Mouse (Mus musculus) c-Kit-positive CD71-positive TER-119-negative erythroid progenitor cells, embryonic 14.5 days (primary cell): ENCODE data around the gene Rpl31.

Experiments
- DNase-seq: peaks from one replicate; pipeline ENCODE4 v3.0.0-alpha.2; 2013; ENCODE audit warnings: low read depth

Gene Rpl31

DNA sequence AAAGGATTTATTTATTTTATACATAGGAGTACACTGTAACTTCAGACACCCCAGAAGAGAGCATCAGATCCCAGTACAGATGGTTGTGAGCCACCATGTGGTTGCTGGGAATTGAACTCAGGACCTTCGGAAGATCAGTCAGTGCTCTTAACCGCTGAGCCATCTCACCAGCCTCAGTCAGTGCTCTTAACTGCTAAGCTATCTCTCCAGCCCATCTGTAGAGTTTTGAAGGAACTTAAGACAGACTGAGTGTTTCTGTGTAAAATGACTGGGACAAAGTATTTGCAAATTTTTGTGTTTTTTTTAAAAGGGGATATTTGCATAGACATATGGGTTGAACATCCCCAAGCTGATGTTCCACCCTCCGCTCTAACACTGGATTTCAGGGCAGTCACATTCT is 32.5 kb downstream of the Rpl31 start:
- no peak for DNase-seq

DNA sequence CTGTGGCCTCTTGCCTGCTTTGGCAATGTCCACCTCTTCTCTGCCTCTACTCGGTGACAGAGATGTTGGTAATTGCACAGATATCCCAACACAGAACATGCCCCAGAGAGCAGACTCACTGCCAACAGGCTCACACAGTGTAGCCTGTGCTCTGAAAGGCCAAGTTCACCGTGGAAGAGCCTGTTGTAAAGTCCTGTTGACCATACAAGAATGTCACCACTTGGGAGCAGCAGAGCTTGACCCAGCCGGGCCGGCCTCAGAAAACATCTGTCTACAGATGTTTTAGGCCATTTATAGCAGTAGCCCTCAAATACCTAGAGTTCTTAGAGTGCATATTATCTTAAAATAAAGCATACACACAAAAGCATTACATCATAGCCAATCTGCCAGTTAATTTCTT is 39.5 kb downstream of the Rpl31 start:
- DNase-seq: no peak

DNA sequence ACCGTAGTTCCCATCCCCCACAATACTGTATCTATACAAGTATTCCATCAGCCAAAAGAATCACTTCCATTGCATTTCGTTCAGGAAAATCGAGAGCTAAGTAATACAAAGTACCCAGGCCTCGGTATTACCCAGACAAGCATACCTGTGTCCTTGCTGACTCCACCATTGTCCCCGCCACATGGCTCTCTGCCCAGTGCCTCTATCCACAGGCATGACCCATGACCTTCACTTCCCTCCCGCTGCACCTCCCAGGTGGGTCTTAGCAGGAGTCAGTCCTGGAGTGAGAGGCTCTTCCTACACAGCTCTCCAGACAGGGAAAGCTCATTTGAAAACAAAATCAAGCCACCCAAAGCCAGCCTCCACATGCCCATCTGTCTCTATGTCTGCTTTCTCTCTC is 40.5 kb downstream of the Rpl31 start:
- DNase-seq: no peak

DNA sequence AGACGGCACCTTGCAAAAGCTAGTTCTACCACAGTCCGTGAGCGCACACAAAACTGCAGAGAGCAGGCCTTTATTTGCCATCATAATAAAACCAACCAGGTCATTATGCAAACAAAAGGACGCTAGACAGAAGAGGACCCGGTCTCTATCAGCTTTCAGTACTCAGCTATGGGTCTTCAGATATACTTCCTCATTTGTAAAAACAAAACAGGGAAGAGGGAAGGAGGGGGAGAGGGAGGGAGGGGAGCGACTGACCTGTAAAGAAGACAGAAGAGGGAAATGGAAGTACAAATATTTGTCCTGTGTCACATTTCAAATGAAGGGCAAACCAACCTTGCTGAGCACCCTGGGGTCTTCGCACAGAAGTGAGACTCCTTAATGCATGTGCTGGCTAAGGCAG is 41.0 kb downstream of the Rpl31 start:
- DNase-seq: no peak

DNA sequence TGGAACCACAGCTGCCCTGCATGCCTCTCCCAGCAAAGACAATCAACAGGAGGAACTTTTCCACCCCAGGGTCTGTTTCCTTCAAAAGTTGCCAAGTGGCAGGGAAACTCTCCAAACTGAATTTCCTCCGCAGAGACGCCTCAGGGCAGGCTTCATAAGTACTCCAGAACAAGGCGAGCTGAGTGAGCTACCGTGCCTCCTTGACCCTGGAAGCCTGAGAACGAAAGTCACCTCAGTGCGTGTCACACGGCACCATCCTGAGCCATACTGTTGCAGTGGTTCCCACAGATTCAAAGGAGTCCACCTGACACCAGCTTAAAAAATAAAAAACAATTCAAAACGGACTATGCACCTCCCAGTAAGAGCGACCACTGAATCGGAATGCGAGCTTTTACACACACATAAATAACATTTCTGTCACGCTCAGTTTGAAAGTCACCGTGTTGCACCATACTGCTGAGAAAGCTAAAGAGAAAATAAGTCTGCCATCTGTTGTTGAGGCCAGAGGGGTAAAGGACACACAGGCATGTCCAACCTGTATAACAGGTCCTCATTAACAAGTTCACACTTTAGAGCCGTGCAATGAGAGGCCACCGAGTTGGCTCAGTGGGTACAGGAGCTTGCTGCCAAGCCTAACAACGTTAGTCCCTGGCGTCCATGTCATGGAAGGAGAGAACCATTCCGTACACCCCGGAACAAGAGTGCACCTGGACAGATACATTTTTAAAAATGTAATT is 42.6 kb downstream of the Rpl31 start:
- DNase-seq: no peak

DNA sequence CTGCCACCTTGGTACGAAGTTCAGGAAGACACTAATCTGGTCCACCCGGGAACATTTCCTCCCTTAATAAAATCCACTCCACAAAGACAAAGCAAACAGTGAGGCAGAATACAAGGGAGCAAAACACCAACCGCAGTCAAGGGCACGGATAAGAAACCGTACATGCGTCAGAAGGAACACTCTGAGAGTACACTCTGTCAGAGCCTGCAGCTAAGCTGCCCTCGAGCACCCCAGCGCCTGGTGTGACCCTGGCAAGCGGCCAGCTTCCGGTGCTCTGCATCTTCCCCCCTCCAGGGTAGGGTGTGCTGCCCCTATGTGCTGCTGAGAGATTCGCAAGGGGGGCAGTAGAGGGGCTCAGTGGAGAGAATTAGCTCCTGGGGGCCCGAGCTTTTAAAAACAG is 50.2 kb downstream of the Rpl31 start:
- no peak for DNase-seq

DNA sequence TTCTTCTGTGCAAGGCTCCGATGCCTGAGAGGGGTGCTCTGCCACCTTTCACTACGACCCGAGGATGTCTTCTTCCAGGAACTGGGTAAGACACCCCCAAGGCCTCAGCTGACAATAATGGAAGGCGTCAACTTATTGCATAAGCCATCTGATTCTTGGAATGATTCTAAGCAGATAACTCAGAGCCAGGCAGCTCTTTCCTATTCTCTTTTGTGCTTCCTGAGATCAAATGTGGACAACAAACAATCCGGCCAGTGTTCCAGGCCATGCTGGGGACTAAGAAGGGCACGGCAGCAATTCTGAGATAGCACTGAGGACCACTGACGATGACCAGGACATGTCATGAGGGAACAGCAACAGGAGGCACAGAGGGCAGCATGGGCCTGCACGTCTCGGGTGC is 51.2 kb downstream of the Rpl31 start:
- no peak for DNase-seq

DNA sequence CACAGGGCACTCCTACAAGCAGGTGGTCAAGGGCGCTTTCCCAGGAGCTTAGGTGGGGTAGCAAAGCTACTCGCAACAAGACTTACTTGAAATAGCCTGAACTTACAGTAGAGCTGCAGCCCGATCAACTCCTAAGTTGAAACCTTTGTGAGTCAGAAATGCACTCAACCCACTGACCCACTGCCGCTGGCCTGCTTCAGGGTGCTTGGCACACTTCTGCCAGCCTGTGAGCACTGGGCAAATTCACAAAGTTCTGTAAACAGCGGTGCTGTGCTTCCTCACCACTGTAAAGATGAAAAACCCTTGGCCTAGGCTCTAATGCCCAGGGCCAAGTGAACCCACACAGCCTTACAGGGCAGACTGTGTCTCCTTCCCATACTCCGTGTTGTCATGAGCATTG is 53.3 kb downstream of the Rpl31 start:
- DNase-seq: no peak
